7 mouse cellular contexts compared by ENCODE assay signal in the genomic region with DNA sequence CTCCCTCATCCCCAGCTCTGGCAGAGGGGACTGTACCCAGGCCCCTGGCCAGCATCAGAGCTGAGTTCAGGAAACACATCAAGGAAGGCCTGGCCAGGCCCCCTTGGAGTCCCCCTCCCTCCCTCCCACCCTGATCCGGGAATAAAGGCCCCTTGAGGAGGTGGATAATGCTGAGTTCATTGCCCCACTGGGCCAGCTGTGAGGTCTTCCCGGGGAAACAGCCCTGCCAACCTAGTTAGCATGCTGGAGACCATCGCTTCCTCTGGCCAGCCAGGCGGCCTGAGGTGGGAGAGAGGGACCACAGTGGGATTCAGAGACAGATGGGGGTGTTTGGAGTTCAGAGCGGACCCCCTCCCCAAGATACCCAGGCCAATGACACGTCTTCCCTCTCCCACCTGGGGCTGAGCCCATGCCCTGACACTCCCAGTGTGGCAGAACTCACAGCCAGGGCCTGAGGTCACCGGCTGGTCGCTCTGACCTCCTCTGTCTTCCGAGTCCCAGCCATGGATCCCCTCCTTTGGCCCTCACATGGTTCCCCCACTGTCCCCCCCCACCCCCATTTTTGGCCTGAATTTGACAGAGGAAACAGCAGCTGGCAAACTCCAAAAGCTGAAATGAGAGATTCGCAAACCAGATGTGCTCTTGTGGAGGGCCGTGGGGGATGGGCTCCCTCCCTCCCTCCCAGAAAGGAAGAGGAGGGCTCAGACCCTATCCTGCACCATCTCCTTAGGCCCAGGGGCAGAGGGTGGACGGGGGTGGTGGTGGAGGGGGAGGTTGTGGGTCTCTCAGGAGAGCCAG. TPM values are rescaled to one million over a fixed set of nuclear protein-coding genes. Genes with fewer than 3 reads are reported as not detected.
DNase-seq lines count a peak whose midpoint lies in the region; ATAC-seq and TF ChIP-seq lines count a peak whose summit lies in the region.

No protein-coding gene starts in this region.

- no peaks in the 10 kb centered on the region for H3K9me3 ChIP-seq in lung, embryonic 14.5 days (ENCODE audit: low read depth, low read length)
- no peaks in the 10 kb centered on the region for H3K9me3 ChIP-seq in forebrain, embryonic 16.5 days (ENCODE audit: control insufficient read depth, low read length)
- no peaks in the 10 kb centered on the region for H3K9me3 ChIP-seq in neural tube, embryonic 15.5 days (replicated peaks)

- no peaks in the 10 kb centered on the region for H3K27me3 ChIP-seq in lung, embryonic 14.5 days (ENCODE audit: insufficient read depth, low read length)
- H3K27me3 ChIP-seq in forebrain, embryonic 16.5 days (replicated peaks; ENCODE audit: control insufficient read depth, insufficient read depth, low read length), result no peaks in the 10 kb centered on the region
- no peaks in the 10 kb centered on the region for H3K27me3 ChIP-seq in neural tube, embryonic 15.5 days (replicated peaks)

- no peak for TF ChIP-seq CTCF in lung, embryonic 14.5 days (IDR thresholded peaks at IDR 0.05; ENCODE audit: low read depth)

- 0 out of 2 replicates have a peak overlapping the region, but pooled peaks have one; percentile 14 for H3K9ac ChIP-seq in lung, embryonic 14.5 days
- no peak overlapping the region for H3K9ac ChIP-seq in forebrain, embryonic 16.5 days (replicated peaks; ENCODE audit: low read depth, low read length)
- H3K9ac ChIP-seq in neural tube, embryonic 15.5 days (replicated peaks), result no peak overlapping the region

- ATAC-seq in lung, embryonic 14.5 days (ENCODE audit: insufficient read depth), result peak; percentile 57; the same call in 1 of the 2 replicates
- peak; percentile 64 for ATAC-seq in forebrain, embryonic 16.5 days
- peak; percentile 61; the same call in 1 of the 2 replicates for ATAC-seq in neural tube, embryonic 15.5 days (ENCODE audit: low FRiP score)

- peaks cover 46% of the 10 kb centered on the region for H3K4me1 ChIP-seq in lung, embryonic 14.5 days (ENCODE audit: insufficient read depth)
- H3K4me1 ChIP-seq in forebrain, embryonic 16.5 days (replicated peaks; ENCODE audit: control insufficient read depth, insufficient read depth, low read length), result peaks cover 56% of the 10 kb centered on the region
- H3K4me1 ChIP-seq in neural tube, embryonic 15.5 days, result peaks cover 62% of the 10 kb centered on the region

- peak; percentile 77 for DNase-seq in lung, embryonic 14.5 days
- no peak for DNase-seq in lung, postnatal 14 days
- DNase-seq in kidney, postnatal 14 days, result peak; percentile 24
- DNase-seq in thymus, postnatal 14 days, result no peak
- DNase-seq in urinary bladder, adult 2 months (ENCODE audit: low spot score), result no peak

- H3K36me3 ChIP-seq in lung, embryonic 14.5 days (ENCODE audit: insufficient read depth), result peaks cover 39% of the 10 kb centered on the region
- peaks cover 28% of the 10 kb centered on the region for H3K36me3 ChIP-seq in forebrain, embryonic 16.5 days (ENCODE audit: control insufficient read depth, insufficient read depth)
- peaks cover 34% of the 10 kb centered on the region for H3K36me3 ChIP-seq in neural tube, embryonic 15.5 days

- WGBS in lung, embryonic 14.5 days, result 22% methylated on average over 12 of the region's 12 CpGs
- 31% methylated on average over 12 of the region's 12 CpGs for WGBS in forebrain, embryonic 16.5 days
- 18% methylated on average over 12 of the region's 12 CpGs for WGBS in neural tube, embryonic 15.5 days

- H3K4me2 ChIP-seq in lung, embryonic 14.5 days, result peak overlapping the region; percentile 46
- H3K4me2 ChIP-seq in forebrain, embryonic 16.5 days (ENCODE audit: low read length), result no peak overlapping the region
- H3K4me2 ChIP-seq in neural tube, embryonic 15.5 days, result peak overlapping the region; percentile 7; the same call in 1 of the 2 replicates

- H3K4me3 ChIP-seq in lung, embryonic 14.5 days (ENCODE audit: low read depth, low read length), result no peak overlapping the region; the same call in 1 of the 2 replicates
- H3K4me3 ChIP-seq in forebrain, embryonic 16.5 days (replicated peaks; ENCODE audit: low read length), result no peak overlapping the region
- H3K4me3 ChIP-seq in neural tube, embryonic 15.5 days (replicated peaks), result no peak overlapping the region

- peak overlapping the region; percentile 88 for H3K27ac ChIP-seq in lung, embryonic 14.5 days (ENCODE audit: low read depth)
- peak overlapping the region; percentile 6 for H3K27ac ChIP-seq in forebrain, embryonic 16.5 days (ENCODE audit: low read length)
- H3K27ac ChIP-seq in neural tube, embryonic 15.5 days (replicated peaks), result peak overlapping the region; percentile 65

RNA-seq across cellular contexts. Expression of gene Lrp1, which starts 6.5 kb away (rescaled TPM):
- 68.7 and 73.0 TPM in 2 replicates for polyA plus RNA-seq in lung, embryonic 14.5 days (2014; fragmentation: Nextera tagmentation; extraction: Ambion mirVana)
- polyA plus RNA-seq in forebrain, embryonic 16.5 days (2015; fragmentation: Nextera tagmentation; extraction: Ambion mirVana), result 114 and 117 TPM in 2 replicates
- 102 and 108 TPM in 2 replicates for polyA plus RNA-seq in neural tube, embryonic 15.5 days (2015; fragmentation: Nextera tagmentation; extraction: Ambion mirVana)
- 242 and 366 TPM in 2 replicates for polyA plus RNA-seq in urinary bladder, adult 2 months (2012; rRNA removed)

RNA-seq across cellular contexts. Expression of gene Stat6, which starts 28.4 kb away (rescaled TPM):
- 27.8 and 28.1 TPM in 2 replicates for polyA plus RNA-seq in lung, embryonic 14.5 days (2014; fragmentation: Nextera tagmentation; extraction: Ambion mirVana)
- 4.3 and 5.1 TPM in 2 replicates for polyA plus RNA-seq in forebrain, embryonic 16.5 days (2015; fragmentation: Nextera tagmentation; extraction: Ambion mirVana)
- polyA plus RNA-seq in neural tube, embryonic 15.5 days (2015; fragmentation: Nextera tagmentation; extraction: Ambion mirVana), result 5.0 and 11.5 TPM in 2 replicates
- polyA plus RNA-seq in urinary bladder, adult 2 months (2012; rRNA removed), result 78.1 and 88.7 TPM in 2 replicates

RNA-seq across cellular contexts. Expression of gene Nemp1, which starts 52.3 kb away (rescaled TPM):
- polyA plus RNA-seq in lung, embryonic 14.5 days (2014; fragmentation: Nextera tagmentation; extraction: Ambion mirVana), result 11.2 and 13.2 TPM in 2 replicates
- 5.7 and 7.0 TPM in 2 replicates for polyA plus RNA-seq in forebrain, embryonic 16.5 days (2015; fragmentation: Nextera tagmentation; extraction: Ambion mirVana)
- polyA plus RNA-seq in neural tube, embryonic 15.5 days (2015; fragmentation: Nextera tagmentation; extraction: Ambion mirVana), result 3.4 and 4.7 TPM in 2 replicates
- polyA plus RNA-seq in urinary bladder, adult 2 months (2012; rRNA removed), result 8.3 and 9.1 TPM in 2 replicates

RNA-seq across cellular contexts. Expression of gene Nab2, which starts 53.9 kb away (rescaled TPM):
- polyA plus RNA-seq in lung, embryonic 14.5 days (2014; fragmentation: Nextera tagmentation; extraction: Ambion mirVana), result 11.6 and 13.5 TPM in 2 replicates
- 3.9 and 4.5 TPM in 2 replicates for polyA plus RNA-seq in forebrain, embryonic 16.5 days (2015; fragmentation: Nextera tagmentation; extraction: Ambion mirVana)
- polyA plus RNA-seq in neural tube, embryonic 15.5 days (2015; fragmentation: Nextera tagmentation; extraction: Ambion mirVana), result 2.5 and 4.8 TPM in 2 replicates
- polyA plus RNA-seq in urinary bladder, adult 2 months (2012; rRNA removed), result 27.5 and 29.1 TPM in 2 replicates

Comparison
In these comparisons a context has a peak if more than half of its experiments do, and no peak if none do; other contexts are left out.
1. DNase-seq: peak in lung, embryonic 14.5 days (single experiment) and kidney, postnatal 14 days (single experiment); none in lung, postnatal 14 days (single experiment), thymus, postnatal 14 days (single experiment) and urinary bladder, adult 2 months (single experiment).
2. H3K27ac ChIP-seq: peak in every context shown above with its lines; median percentile 88 in lung, embryonic 14.5 days; 65 in neural tube, embryonic 15.5 days; 6 in forebrain, embryonic 16.5 days.
3. Peak in every context shown above with its lines, with median percentiles within 50 percentile points of each other: ATAC-seq.